Mouse (Mus musculus) lung, adult 2 months (tissue): ENCODE measurements at regions not wholly inside any gene's neighbourhood (a gene's known extent, or its start where the extent isn't known, plus 50 kb on each side); places are given as distances from the start of the nearest gene placed in this dataset.

Experiments
- CTCF ChIP-seq: fragments of 200-500 bp; IDR thresholded peaks from 2 replicates; pipeline ENCODE4 v1.5.1; 2011; ENCODE audit warnings: mild to moderate bottlenecking, low read length, control low read depth; ENCODE audit not compliant: insufficient read depth
- POLR2A ChIP-seq: fragments of 200-500 bp; IDR thresholded peaks from 2 replicates; pipeline ENCODE4 v1.6.1; 2011; ENCODE audit warnings: low read depth, mild to moderate bottlenecking, control low read depth, low read length, borderline replicate concordance; ENCODE audit errors: extremely low read depth

GRCm38 (mm10) chr11:44238051-44238450 lies 161.8 kb upstream of the Il12b start:
- no peak for TF ChIP-seq CTCF
- no peak for TF ChIP-seq POLR2A
